Mouse (Mus musculus): ENCODE results near the gene Lrig3. TPM values are rescaled to one million over a fixed set of nuclear protein-coding genes. Genes with fewer than 3 reads are reported as not detected.

Lrig3 gene
- polyA plus RNA-seq, 2 experiments from 2014 or later: 0.16 TPM

DNA sequence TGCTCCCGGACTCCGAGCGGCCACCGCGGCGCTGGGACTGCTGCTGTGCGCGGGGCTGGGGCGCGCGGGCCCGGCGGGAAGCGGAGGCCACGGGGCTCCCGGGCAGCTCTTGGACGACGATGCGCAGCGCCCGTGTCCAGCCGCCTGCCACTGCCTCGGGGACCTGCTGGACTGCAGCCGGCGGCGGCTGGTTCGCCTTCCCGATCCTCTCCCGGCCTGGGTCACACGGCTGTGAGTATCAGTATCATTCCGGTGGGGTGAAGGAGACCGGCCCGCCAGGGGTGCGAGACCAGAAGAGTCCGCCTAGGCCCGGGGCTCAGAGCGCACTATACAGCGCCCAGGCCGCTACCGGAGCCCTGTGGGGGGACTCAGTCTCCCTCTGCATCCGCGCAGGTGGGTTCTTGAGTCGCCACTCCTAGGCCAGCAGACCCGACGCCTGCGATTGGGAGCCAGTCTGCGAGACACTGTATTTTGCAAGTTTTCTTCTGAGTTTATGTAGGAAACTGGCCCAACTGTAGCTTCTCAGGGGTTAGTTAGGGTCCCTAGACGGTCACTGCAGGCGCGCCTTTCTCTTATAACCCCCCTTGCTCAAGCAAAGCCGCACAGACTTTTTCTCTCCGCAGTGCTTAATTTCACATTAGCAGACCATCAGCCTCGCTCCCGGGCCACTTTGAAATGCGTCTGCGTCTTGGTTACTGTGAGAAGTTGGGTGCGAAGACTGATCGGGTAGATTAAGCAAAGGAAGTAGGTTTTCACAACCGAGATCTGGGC is 698 bp downstream of the Lrig3 start:
- ATAC-seq: no peak

DNA sequence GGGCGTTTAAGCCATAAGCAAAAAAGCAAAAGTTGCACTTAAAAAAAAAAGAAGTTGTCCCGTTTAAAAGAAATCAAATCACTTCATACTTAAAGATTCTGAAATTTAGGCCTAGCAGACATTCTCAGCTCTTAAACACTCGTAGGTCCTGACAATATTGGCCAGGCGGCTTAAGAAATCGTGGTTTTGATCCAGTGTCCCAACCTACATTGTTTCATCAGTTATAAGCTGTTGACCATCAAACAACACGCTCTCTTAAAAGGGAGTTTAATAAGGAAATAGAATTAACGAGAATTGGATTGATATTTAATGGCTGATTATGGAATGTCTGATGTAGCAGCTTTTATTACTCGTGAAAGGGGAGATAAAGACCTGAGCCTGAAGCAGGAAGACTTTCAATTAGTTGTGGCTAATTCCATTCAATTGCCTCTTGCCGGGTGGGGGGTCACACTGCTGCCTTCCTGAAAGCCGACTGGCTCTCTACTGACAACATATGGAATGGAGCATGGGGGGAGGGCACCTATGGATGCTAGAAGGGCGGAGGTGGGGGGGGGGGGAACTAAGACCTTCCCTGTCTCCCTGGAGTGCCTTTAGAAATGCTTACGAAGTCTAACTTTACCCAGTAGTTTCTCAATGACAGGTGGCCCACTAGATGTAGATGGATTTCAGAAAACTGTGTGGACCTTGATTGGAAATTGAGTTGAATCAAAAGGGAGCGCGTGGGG is 1.6 kb downstream of the Lrig3 start:
- ATAC-seq: no peak

DNA sequence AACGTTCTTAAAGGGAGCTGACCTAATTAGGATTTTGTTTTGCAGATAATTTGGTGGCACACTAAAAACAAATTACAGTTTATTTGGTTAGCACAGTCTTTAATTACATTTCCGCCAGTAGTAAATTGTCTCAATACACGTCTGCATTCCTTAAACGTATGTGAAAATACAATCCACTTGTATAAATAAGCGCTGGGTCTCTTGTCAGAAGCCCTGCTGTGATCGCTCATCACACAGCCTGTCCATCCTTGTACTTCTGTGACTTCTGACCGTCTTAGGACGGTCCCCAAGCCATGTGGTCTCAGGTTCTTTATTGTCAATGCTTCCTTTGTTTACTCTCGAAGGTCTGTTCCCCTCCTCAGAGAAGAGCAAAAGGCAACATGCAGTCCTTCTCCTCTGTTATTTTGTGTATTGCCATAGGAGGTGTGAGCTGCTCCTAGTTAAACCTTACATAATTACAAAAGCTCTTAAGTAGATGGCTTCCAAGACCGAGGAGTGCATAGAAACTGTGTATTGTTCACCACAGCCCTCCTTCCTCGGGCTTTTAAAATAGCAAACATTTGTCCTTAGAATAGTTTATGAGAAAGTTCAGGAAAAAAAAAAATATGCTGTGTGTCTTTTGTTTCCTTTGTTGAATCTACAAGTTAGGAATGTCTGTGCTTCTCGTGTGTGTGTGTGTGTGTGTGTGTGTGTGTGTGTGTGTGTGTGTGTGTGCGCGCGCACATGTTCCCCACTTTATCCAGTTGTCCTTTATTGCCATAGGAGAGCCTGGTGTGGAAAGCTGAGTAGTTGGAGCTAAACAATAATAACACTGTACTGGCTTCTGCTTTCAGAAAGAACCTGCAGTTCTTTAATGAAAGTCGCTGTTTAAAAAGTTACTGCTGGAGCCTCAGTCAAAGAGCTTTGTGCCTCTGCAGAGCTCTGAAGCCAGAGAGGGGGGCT is 2.5 kb downstream of the Lrig3 start:
- no peak for ATAC-seq

DNA sequence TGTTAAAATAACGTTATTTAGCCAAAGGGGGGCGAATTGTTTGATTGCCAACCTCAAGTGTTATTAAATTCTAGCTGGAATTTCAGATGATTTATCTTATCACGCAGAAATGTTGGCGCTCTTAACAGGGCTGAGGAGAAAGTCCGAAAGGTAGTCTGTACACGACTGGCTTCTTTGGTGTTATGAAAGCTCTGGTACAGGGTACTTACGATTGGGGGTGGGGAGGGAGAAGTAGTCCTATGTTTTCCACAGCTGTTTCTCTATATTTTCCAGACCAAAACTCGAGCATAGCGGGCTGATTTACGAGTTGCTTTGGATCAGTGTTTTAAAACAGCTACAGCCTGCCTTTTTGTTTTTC is 3.1 kb downstream of the Lrig3 start:
- ATAC-seq: no peak

DNA sequence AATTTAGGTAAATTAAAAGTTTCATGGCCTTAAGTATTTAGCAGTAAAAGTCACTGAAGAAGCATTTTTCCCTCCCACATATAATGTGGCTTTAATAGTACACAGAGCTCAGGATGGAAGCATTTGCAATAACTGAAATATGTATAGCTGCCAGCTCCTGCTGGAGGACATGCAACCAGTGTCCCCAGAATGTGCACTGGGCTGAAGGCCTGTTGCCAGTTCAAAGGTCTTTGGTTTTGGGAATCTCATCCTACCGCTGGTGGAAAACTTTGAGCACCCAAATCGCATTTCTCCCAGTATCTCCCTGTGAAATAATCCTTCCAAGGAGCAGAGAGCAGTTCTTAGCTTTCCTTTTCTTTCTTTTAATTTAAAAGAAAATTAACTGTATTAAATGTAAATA is 4.1 kb downstream of the Lrig3 start:
- no peak for ATAC-seq

DNA sequence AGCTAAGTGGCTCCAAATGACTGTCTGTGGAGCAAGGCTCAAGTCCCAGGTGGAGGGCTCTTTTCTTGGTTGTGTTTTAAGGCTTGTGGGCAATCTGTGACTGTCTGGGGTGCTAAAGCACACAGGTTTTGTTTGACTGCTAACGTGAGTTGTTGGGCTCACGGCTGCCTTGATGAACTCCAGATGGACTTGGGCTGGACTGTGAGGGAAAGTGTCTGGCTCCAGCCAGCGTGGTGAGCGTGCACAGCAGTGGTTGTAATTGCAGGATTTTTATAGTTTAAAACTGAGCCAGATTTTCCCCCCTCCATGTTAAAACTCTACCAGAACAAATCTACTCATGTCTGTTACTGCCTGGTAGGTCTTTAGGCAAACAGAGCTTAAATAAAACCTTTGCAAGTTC is 4.5 kb downstream of the Lrig3 start:
- ATAC-seq: no peak

DNA sequence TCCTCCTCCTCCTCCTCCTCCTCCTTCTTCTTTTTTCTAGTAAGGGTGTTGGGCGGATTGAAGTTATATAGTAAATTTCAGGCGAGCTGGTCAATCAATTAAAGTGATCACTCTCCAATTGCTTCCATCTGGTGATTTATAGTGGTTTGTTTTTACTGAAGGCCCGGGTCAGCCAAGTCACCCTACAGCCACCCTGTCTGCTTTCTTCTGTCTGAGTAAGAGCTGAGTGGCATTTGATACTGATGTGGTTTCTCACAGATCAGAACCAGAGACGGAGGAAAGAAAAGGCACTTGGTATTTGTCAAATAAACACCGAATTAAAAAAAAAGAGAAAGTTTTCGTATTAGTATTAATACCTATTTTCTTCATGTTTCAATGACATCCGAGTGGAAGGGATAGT is 7.8 kb downstream of the Lrig3 start:
- ATAC-seq: no peak

DNA sequence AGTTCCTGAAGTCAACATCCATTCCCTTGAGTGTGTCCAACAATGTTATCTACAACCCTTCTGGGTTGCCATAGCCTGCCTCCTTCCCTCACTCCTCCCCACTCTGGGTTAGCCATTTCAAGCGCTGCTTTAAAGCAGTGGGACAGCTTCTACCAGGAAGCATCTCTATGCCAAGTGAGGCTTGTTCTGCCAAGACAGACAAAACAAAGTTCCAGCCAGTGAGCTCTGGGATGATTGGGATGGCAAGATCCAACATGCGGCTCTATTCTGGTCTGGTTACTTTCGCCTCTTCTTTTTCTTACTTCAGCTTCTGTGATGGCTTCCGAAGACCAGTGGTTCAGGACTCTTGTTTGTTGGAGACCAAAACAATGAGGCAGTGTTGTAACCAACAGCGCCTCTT is 16.0 kb downstream of the Lrig3 start:
- no peak for ATAC-seq

DNA sequence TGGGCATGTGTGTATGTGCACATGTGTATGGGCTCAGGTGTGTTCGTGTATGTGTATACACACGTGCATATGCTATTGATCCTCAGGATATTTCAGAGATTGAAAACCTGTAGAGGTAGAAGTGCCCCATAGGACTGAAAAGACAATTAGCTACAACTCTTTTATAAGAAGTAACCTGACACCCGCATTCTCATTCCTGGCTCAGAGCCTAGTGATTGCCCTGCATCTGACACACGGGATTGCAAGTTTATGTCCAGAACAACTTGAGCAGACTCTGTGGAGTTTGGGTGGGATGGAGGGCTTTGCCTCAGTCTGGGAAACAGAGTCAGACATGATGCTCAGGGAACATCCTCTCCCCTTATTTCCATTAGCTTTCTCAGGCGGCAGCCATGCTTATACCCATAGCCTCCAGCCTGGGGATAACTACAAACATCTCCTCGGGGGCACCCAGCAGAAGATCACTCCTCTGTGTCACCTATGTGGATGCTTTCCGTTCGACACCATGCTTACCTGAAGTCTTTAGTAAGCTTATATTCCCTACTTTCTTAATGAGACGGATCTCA is 18.6 kb downstream of the Lrig3 start:
- no peak for ATAC-seq

DNA sequence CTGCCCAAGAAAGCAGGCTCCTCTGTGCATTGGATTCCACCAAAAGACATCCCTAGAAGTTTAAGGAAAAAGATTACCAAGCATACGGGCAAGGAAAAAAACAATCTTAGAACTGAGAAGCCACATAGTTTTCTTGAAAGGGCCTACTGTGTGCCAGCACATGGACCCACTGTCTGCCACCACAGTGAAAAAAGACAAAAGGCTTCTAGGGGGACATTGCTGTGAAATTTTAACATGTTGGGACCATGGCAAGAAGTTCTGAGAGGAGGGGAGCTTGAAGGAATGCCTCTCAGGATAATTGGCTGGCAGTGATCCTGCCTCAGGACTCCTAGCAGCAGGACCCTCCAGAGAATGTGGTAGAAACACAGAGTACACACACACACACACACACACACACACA is 19.8 kb downstream of the Lrig3 start:
- no peak for ATAC-seq

DNA sequence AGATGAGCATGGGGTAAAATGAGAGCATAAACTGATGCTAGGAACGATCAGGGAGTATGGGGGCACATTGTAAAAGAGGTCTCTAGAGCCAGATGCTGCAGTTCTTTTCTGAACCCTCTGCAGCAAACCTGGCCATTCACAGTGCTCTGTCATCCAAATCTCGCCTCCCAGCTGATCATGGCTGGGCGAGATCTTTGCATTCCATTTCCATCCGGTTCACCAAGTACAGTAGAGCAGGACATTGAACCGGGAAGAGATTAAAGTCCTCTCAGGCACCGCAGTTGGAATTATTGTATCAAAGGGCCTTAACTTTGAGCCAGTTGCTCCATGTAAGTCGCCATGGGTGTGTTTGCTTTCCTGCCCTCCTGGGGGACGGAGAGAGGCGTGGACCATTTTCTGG is 20.5 kb downstream of the Lrig3 start:
- no peak for ATAC-seq

DNA sequence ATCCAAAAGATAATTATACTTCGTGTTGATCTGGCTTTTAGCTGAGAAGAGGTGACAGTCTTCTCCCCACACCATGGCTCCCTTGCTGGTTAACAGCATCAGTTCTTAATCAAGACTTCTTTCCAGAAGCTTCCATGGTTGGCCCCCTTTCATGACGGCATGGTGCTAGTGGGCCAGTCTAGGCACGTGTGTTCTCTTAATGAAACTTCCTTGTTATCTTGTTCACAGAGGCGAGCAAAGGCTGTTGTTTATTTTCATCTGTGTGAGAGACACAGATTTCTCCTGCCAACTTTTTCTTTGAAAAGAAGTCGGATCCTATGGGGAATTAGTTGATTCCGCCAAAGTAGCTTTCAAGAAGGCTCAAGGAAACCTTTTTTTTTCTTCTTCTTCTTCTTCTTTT is 21.3 kb downstream of the Lrig3 start:
- ATAC-seq: no peak

DNA sequence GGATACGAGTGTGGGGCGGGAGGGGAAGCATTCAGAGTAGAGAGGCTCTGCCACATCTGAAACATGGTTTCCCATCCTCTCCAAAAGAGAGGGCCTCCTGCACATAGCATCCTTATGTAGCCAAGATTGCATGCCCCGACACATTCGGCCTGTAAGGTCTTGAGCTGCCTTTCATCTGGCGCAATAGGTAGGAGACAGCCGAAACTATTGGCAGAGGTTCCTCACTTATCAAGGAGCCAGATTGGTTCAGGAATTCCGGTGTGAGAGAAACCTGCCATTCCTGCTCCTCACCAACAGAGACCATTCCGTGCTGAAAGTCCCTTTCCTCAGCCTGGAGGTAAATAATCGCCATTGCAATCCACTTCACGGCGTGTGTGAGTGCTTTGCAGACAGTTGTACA is 22.1 kb downstream of the Lrig3 start:
- no peak for ATAC-seq

DNA sequence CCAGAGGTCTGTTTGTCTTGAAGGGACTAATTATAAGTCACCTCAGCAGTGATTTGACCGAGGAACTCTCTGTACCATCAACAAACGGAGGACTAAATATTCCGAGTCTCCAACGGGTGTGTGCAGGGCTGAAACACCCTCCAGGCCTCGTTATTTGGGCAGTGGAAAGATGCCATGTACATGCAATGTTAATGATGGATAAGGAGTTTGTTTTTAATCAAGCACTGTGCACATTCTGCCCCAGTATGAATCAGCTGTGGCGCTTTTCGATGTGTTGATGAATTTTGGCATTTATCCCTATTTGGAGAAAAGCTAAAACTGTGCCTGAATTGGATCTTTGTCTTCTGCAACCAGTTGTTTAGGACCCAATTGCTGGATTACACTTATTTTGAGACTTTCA is 23.9 kb downstream of the Lrig3 start:
- no peak for ATAC-seq

DNA sequence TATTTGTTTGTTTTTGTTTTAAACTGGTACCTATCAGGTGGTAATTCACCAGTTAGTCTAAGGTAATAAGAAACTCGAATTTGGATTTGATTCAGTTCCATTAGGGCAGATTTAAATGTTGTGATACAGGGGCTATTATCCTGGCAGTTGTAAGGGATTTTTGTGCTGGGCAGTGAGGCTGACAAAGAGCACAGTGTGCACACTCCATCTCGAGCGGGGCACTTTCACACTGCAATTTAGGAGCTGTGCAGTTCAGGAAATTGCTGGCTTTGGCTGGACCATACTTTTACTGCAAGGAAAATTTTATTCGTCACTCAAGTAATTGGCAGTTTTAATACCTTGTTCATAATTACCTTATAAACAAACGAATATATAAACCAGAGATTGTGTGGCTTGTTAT is 24.4 kb downstream of the Lrig3 start:
- ATAC-seq: no peak

DNA sequence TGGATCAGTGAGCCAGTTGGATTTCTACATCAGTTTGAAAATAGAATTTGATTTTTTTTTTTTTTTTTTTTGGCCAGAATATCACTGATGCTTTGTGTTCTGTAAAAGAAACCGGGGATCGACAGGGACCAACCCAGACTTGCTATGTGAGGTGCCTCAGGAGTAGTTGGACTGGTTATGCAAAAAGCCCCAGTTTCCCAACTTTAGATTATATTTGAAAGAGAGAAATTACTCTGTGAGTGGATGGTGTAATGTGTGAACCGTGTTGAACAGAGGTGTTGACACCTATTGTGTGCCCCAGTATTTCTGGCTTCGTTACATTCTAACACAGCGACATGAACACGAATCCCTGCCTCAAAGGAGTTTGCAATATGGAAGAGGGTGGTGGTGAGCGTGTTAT is 25.9 kb downstream of the Lrig3 start:
- no peak for ATAC-seq

DNA sequence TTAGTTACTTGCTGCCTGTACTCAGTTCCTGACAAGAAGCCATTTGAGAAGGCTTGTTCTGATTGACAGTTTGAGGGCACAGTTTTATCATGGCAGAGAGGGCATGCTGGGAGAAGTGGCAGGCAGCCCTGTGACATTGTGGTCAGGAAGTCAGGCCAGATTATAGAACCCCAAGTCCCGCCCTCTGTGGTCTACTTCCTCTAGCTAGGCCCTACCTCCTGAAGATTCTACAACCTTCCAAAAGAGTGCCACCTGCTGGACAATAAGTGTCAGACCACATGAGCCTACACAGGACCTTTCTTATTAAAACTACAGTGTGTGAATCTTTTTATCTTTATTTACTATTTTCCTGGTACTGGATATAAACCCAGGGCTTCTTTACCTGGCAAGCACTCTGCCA is 28.9 kb downstream of the Lrig3 start:
- no peak for ATAC-seq

DNA sequence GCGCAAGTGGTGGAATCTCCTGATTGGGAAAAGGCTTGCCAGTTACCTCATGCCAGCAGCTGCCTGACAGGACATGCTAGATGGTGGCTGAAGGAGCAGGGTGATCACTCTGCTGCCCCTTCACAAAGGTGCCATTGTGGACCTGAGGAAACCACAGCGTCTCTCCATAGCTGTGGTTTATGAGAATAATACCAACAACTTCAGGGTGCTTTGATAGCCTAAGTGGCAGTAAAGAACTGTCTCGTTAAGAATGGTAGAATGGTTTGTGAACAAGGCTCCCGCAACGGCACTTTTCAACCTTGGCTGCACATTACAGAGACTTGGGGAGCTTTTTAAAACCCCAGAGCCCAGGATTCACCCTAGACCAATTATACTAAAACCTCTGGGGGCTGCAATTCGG is 29.7 kb downstream of the Lrig3 start:
- ATAC-seq: no peak

DNA sequence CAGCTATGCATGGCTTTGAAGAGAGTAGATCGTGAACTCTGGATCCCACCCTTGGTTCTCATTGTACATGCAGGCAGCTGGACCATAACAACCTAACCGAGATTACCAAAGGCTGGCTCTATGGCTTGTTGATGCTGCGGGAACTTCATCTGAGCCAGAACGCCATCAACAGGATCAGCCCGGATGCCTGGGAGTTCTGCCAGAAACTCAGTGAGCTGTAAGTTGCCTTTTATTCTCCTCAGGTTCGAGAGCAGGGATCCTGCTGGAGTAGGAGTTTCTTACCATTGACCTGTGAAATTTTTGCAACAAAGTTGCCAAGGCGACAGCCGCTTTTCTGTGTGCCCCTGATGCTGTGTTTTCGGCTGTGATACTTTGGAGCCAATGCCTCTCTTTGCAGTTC is 31.0 kb downstream of the Lrig3 start:
- no peak for ATAC-seq

DNA sequence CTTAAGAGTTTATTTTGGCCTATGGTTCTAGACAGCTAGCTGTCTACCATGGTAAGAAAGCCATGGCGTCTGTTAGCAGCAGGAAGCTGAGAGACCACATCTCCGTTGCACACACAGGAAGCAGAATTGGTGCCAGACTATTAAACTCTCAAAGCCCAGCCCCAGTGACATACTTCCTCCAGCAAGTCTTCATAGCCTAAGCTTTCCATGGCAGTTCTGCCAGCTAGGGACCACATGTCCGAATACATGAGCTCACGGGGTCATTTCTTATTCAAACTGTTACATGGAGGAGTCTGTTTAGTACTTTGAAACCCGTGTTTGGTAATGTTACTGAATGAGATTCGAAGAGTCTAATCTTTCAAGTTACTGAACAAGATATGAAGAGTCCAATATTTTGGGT is 33.6 kb downstream of the Lrig3 start:
- ATAC-seq: no peak

DNA sequence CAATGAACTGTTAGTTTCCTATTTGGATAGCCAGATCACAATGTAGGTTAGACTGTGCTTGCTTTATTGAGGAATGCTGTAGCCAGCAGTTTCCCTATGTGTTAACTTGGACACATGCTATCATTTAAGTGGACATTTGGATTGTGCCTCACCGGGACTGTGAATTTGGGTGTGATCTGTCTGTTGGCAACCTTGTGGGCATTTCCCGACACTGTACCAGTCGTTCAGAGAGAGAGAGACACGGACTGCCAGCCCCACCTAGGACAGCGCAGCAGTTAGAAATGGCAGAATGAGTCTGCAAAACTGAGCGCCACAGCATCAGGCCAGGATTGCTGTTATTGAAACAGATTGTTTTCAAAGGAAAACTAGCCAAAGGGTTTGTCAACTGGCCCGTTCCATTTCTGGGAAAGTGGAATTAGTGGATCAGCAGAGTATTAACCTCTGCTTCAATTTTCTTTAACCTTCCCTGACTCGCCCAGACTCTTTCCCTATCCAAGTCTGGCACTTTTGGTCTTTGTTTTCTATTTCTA is 35.0 kb downstream of the Lrig3 start:
- no peak for ATAC-seq

DNA sequence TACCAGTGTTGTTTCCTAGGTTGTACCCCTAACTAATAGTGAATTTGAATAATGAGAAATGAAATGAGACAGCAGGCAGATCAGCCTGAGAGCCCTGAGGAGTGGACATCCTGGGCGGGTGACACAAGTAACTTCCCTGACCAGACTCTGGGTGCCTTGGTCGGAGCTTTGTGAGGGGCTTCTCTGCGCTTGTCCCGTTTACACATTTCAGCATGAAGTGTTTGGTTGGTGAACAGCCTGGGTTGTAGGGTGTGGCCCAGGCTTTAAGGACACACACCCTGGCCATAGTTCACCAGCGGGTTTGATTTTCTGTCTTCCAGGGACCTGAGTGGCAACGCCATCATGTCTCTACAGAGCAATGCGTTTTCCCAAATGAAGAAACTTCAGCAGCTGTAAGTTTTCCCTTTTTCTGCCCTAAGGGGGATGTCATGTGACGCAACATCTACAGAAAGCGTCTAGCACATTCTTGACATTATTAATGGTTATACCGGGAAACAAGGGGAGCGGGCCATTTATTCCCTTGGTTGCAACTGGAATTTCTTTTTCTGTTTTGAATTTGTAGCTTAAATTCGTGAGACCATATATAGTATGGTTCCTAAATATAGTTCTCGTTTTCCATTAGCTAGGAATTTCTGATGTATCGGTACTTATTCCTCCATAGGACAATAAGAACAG is 36.2 kb downstream of the Lrig3 start:
- ATAC-seq: no peak
